Mouse (Mus musculus) thymus, postnatal 14 days (tissue): Measurements from ENCODE around the gene Zfp988.
"Not testable (repeated sequence)": the region's sequence is repeated elsewhere in the genome, so short reads cannot be mapped to it uniquely, and the experiment has no call there.

ENCODE experiments used
- DNase-seq: peaks from one replicate; pipeline ENCODE4 v3.0.0; 2021

Gene Zfp988

DNA sequence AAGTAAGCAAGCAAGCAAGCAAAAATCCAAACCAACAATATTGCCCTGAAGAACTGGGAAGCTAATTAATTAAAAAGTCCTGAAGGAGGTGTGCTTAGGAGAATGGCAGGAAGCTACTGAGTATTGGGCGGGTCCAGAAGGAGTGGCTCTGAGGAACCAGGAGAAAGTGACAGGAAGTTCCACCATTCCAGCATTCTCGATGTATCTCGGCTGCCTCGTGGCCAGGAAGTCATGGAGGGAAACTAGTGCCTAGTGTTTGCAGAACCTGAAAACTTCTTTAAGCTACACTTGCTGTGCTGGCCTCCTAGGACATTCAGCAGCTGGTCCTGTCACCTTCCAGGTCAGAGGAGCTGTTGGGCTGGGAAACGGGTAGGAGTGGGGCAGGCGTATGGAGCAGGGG lies at the start of gene Zfp988:
TSS of gene Zfp988 (plus strand) at position 239 of the 400 bp plus-strand sequence.
- not testable (repeated sequence) for DNase-seq

DNA sequence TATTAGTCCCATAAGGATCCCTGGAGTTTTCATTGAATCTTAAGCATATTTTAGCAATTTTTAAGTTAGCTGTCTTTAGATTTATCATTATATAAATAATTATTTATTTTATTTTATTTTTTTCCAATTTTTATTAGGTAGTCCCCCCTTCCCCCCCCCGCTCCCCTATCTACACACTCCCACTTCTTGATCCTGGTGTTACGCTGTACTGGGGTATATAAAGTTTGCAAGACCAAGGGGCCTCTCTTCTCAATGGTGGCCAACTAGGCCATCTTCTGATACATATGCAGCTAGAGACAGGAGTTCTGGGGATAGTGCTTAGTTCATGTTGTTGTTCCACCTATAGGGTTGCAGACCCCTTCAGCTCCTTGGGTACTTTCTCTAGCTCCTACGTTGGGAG lies 42.8 kb upstream of the Zfp988 start:
- not testable (repeated sequence) for DNase-seq

DNA sequence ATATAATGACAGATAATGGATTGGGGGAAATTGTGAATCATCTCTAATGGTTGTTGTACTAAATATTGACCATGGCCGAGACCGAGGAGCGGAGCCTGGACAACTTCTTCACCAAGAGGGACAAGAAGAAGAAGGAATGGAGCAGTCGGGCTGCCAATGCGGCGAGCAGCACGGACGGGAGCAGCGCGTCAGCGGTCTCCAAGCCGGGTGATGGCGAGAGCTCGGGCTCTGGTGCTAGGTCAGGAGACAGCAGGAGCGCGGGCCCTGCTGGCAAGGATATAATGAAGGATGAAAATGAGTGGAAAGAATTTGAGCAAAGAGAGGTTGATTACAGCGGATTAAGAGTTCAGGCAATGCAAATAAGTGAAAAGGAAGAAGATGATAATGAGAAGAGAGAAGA lies 38.2 kb upstream of the Zfp988 start:
- not testable (repeated sequence) for DNase-seq

DNA sequence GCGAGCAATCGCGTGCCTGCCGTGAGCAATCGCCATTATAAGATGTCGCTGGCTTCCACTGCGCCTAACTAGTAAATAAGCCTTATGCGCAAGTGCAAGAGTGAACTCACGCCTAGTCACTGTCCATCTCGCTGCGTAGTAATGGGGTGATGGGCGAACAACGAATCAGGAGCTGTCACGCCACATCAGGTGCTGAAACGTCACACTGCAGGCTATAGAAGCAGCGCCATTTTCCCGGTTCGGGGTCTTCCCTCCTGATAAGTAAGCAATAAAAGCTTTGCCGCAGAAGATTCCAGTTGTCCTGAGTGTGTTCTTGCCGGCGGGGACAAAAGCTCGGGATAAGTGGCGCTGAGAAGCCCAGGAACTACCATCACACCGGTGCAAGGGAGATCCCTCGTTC lies 36.7 kb upstream of the Zfp988 start:
- not testable (repeated sequence) for DNase-seq

GRCm38 (mm10) chr4:147270026-147270425 lies 35.4 kb upstream of the Zfp988 start:
- DNase-seq: not testable (repeated sequence)

- not testable (repeated sequence) for DNase-seq
Measured at GRCm38 (mm10) chr4:147271601-147272000, 33.9 kb upstream of the Zfp988 start.

- peak; percentile 12 for DNase-seq
Measured at GRCm38 (mm10) chr4:147275021-147275772, 30.3 kb upstream of the Zfp988 start.

GRCm38 (mm10) chr4:147275773-147276140 lies 29.7 kb upstream of the Zfp988 start:
- DNase-seq: not testable (repeated sequence)

GRCm38 (mm10) chr4:147280406-147280805 lies 25.1 kb upstream of the Zfp988 start:
- DNase-seq: peak; percentile 5

GRCm38 (mm10) chr4:147298585-147298984 lies 6.9 kb upstream of the Zfp988 start:
- DNase-seq: not testable (repeated sequence)

DNA sequence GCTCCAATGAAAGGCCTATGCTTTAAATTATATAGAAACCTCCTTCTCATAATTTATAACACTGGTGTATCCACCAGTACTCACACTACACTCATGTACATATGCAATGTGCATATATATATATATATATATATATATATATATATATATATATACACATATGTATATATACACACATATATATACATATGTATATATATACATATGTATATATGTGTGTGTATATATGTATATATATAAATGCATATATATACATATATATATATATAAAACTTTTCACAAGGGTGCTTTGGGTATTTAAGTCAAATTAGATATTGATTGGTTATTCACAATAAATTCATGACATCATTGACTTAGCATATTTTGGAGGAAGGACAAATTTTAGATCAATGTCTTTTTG lies 3.1 kb upstream of the Zfp988 start:
- not testable (repeated sequence) for DNase-seq

DNA sequence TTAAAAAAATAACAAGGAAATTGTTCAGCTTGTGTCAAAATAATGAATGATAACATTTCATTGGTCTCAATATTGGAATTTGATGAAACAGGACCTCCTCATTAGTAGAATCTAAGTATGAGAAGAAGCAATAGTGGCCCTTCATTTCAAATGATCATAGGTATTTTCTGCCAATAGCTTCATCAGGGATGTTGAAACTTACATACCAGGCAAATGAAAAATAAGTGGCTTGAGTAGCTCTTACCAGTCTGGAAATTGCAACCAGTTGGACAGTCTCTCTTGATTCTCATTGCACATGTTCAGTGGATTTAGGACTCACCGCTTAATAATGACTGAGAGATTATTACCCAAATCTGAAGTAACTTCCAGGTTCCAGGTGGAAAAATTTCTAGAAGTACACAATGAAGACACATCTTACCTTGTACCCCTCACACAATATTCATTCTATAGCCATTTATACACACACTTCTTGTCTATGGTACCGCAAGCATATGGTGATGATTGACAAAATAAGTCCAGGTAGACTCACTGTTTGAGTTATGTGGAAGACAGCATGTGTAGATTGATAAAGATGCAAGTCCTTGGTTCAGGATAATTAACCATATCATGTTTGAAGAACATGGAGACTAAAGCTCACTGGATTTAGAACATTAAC lies 29.7 kb downstream of the Zfp988 start:
- not testable (repeated sequence) for DNase-seq

DNA sequence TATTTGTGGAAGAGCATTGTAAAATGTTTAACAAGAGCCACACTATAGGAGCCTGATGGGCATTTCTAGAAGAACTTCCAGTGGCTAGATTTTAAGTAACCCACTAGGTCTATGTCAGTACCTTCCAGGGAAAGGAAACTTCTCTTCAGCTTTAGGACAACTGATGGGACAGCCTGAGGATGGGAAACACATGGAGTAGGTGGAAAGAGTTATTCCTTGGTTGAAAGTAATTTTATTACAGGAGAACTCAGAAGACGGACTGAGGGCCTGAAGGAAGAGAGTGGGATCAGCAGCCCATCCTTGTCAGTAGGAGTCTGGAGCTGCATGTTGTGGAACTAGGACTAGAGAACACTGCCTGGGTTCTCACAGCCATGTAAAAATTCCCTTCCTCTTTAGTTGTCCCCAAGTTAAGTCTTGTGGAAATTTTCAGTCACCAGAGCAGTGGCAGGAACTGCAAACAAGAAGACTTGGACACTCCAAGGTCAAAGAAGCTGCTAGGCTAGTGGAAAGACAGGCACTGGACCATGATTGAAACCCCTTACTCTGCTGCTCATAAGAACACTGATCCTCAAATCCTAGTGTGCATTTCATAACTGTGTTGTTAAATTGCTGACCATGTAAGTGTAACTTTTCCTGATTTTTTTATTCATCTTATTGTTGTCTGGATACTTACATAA lies 30.4 kb downstream of the Zfp988 start:
- not testable (repeated sequence) for DNase-seq

DNA sequence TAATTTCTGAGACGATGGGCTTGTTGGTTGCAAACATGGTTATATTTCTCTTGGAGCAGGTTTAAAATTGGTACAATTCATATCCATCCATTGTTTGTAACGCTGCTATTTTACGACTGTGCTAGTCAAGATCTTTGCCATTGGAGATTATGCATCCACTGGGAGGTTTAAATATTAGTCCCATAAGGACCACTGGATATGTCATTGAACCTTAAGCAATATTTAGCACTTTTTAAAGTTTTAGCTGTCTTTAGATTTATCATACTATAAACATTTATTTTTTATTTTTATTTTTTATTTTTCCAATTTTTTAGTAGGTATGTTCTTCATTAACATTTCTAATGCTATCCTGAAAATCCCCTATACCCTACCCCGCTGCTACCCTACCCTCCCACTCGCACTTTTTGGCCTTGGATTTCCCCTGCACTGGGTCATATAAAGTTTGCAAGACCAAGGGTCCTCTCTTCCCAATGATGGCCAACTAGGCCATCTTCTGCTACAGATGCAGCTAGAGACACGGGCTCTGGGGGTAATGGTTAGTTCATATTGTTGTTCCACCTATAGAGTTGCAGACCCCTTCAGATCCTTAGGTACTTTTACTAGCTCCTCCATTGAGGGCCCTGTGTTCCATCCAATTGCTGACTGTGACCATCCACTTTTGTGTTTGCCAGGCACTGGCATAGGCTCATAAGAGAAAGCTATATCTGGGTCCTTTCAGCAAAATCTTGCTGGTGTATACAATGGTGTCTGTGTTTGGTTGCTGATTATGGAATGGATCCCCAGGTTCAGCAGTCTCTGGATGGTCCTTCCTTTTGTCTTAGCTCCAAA lies 31.1 kb downstream of the Zfp988 start:
- peak; percentile 23 for DNase-seq

GRCm38 (mm10) chr4:147337520-147337919 lies 32.0 kb downstream of the Zfp988 start:
- DNase-seq: not testable (repeated sequence)

DNA sequence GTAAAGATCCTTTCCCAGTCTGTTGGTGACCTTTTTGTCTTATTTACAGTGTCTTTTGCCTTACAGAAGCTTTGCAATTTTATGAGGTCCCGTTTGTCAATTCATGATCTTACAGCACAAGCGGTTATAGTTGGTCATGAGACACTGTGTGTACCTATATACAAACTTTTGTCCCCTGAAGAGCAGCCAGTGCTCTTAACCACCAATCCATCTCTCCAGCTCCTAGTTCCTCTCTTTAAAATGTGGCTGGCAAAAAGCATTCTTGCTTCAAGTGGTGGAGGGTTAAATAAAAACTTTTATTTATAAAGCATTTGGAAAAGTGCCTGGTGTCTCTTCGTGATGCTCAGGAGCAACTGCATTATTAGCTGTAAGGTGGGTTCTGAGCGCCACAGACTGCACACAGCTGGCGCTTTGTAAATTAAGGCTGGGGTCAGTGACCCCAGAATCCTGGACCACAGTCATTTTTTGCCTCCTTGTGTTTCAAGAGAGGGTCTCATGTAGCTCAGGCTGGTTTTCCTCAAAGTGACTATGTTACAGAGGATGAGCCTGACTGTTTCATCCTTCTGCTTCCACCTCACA lies 32.6 kb downstream of the Zfp988 start:
- no peak for DNase-seq

GRCm38 (mm10) chr4:147338706-147339105 lies 33.2 kb downstream of the Zfp988 start:
- DNase-seq: not testable (repeated sequence)

- DNase-seq: not testable (repeated sequence)
Measured at GRCm38 (mm10) chr4:147339601-147340219, 34.2 kb downstream of the Zfp988 start.

- not testable (repeated sequence) for DNase-seq
Measured at GRCm38 (mm10) chr4:147340236-147340635, 34.8 kb downstream of the Zfp988 start.

GRCm38 (mm10) chr4:147340876-147341275 lies 35.4 kb downstream of the Zfp988 start:
- DNase-seq: not testable (repeated sequence)

DNA sequence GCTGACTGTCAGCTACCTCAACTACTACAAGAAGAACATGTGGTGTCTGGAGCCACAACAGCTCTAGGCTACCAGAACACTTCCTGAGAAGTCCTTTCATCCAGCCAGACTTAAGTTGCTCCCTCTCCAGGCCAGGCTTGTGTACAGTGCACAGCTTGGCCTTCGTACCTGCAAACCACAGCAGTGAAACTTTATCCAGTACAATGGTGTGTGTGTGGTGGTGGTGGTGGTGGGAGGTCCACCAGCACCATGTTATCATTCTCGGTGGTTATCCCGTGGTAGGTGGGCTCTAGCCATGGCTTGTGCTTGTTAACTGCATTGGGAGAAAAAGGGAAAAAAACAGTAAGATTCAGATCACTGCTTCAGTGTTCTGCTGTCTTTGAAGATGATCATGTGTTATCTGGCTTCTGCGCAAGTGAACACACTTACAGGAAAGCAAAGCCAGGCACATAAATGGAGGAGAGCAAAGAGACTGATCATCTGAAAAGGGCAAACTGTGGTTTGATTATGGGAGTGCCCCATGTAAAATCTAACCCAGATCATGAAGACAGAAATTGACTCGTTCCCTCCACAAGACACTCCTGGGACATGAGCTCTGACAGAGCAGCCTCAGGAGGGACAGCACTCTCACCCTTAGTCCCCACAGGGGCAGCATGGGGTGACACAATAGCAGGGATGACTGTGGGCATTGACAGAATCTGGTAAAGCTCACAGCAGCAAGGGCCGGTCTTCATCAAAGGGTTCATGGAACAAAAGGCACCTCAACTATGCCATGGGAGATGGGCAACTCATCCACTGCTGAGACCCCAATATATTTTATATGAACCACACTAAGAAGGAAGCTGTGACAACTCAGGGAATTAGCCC lies 37.8 kb downstream of the Zfp988 start:
- DNase-seq: not testable (repeated sequence)
